Mouse (Mus musculus) fibroblast of lung, adult 2 months (primary cell): ENCODE data around the gene Comt.
A peak's percentile ranks its signal among the peaks of the same experiment; 100 is the strongest.

Experiments
- DNase-seq: peaks from one replicate; pipeline ENCODE4 v3.0.0-alpha.2; 2011; ENCODE audit warnings: low read depth

Gene Comt

GRCm38 (mm10) chr16:18426802-18427280 lies at the start of gene Comt:
Gene Comt (minus strand): TSS chr16:18426852.
- DNase-seq, result no peak

GRCm38 (mm10) chr16:18474021-18474420 lies 47.4 kb upstream of the Comt start:
- no peak for DNase-seq

DNA sequence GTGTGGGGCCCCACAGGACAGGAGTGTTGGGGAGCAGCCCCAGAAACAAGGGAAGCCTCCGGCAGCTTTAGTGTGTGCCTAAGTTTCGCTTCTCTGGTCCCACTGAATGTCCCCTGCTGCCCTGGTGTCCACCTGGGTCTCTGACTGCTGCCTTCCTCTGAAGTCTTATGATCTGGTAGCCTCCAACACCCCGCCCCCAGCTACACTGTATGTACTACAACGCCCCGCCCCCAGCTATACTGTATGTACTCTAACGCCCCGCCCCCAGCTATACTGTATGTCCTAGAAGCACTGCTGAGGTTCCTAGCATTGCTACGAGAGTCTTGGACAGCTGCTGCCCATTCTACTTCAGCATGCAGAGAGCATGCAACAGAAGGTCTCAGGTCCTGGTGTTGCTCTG lies 46.3 kb upstream of the Comt start:
- no peak for DNase-seq

GRCm38 (mm10) chr16:18472416-18472815 lies 45.8 kb upstream of the Comt start:
- no peak for DNase-seq

DNA sequence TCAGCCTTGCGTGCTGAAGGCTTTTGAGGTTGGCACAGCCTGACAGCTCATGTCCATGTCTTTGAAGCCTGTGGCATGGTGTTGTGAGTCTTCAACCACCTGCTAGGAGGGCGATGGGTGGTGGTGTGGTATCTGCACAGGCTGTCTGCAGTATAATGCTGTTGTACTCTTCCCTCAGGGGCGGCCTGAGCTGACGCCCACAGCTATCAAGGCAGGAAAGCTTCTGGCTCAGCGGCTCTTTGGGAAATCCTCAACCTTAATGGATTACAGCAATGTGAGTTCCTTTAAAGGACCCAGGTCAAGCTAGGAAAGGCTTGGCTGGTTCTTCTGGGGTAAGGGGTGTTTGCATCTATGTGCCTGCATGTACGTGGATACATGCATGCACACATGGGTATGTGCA lies 45.3 kb upstream of the Comt start:
- no peak for DNase-seq

DNA sequence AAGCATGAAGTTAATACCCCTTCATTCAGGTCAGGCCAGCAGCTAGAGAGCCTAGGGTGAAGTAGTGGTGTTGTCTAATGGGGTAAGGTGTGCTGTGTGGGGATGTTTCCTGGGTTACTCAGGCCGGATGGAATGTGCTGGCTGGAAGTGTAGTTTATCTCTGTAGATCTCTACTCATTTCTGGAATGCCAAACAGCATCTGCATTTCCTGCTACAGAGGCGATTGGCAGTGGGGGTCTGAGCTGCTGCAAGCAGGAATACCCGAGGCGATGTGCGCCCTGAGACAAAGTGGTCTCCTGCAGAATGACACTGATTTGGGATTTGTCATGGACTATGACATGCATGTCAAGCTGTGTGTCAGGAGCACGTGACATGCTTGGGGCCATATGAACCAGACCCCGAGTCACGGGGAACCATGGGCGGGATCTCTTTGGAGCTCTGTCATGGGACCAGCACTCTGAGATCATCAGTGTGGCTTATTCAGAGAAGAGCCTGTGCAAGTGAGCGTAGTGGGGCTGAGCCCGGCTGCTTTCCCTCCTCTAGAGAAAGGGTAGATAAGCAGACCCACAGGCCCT lies 44.8 kb upstream of the Comt start:
- DNase-seq, result no peak

- DNase-seq, result no peak
Observed at GRCm38 (mm10) chr16:18470829-18471228, 44.2 kb upstream of the Comt start.

DNA sequence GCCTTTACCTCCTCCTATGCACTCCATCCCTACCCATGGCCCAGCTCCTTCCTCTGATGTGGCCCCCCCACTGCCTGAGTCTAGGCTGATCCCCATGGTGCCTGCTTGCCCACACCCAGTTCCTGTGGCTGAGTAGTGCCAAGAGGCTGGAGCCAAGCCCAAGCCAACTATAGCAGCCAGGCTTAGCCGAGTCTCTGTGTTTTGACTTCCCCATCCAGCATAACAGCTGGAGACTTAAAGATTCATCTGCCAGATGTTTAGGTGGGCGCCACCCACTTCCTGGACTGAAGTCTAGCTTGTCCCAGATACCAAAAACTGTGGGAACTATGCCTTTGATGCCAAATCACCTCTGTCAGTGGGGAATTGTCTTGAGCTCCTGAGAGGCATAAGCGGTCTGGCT lies 37.6 kb upstream of the Comt start:
- DNase-seq, result peak; percentile 57

DNA sequence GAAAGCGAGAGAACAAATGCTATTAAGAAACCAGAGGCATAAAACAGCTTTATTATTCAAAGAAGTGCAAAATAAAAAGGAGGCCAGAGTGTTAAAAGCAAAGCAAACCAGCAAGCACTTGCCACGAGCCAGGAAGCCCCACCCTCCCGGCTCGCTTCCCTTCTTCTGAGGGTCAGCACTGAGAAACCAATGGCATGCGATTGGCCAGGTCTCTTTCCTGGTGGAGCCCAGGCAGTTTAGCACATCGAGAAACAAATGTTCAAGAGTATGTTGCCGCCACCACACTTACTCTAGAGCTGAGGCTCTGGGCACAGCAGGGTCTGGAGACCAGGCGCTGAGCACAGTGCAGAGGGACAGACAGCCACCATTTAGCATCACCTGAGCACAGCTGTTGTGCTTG lies 35.9 kb upstream of the Comt start:
- no peak for DNase-seq

GRCm38 (mm10) chr16:18462031-18462430 lies 35.4 kb upstream of the Comt start:
- DNase-seq, result no peak

GRCm38 (mm10) chr16:18460826-18461225 lies 34.2 kb upstream of the Comt start:
- no peak for DNase-seq

DNA sequence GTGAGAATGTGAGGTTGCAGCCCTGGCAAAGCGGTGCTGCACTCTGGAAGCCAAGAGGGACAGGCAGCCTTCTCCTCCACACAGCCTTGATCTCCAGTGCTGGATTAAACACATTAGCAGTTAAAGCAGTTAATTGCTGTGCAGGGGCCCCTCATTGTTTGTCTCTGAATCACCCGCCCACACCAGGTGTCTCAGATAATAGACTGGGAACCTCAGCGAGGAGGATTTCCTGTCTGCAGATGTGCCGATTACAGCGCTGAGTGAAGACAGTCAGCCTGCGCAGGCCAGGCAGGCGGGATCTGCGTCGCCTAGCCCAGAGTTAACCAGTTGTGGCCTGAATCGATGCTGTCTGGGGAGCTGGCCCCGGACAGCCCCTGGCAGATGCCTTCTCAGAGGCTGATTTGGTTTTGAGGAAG lies 33.3 kb upstream of the Comt start:
- DNase-seq, result no peak

GRCm38 (mm10) chr16:18459335-18459954 lies 32.8 kb upstream of the Comt start:
- peak; percentile 69 for DNase-seq

GRCm38 (mm10) chr16:18458661-18459060 lies 32.0 kb upstream of the Comt start:
- no peak for DNase-seq

DNA sequence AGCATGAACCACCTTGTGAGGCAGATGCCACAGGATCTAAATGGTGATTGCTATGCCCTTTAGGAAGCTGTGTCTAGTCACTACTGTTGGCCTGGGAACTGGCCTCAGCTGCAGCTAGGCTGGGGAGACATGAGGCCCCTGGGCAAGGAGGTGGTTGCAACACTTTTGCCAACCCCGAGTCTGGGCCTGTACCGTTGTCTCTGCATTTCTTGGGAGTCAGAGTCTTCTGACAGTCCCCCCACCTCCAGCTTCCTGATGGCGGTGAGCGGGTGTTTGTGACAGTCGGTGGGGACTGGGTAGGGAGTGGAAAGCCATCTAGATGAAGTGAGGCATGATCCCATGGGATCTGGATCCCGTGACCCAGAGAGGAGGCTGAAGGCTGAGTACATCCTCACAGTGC lies 28.8 kb upstream of the Comt start:
- no peak for DNase-seq

DNA sequence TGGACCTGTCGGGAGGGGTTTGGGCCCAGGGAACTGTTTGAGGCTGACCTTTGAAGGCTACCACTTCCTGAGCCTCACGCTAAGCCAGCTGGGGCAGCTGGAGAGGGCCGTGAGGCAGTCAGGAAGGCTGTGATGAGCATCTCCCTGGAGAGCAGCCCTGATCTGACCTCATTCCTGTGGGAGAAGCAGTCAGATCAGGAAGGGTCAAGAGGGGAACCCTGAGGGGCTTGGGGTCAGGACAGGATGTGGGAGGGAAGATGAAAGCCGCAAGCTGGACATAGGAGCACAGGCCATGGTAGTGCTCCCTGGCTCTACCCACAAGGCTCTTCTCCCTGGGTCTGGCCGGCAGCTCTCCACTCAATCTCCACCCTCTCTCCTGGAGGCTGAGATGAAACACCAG lies 27.2 kb upstream of the Comt start:
- no peak for DNase-seq

DNA sequence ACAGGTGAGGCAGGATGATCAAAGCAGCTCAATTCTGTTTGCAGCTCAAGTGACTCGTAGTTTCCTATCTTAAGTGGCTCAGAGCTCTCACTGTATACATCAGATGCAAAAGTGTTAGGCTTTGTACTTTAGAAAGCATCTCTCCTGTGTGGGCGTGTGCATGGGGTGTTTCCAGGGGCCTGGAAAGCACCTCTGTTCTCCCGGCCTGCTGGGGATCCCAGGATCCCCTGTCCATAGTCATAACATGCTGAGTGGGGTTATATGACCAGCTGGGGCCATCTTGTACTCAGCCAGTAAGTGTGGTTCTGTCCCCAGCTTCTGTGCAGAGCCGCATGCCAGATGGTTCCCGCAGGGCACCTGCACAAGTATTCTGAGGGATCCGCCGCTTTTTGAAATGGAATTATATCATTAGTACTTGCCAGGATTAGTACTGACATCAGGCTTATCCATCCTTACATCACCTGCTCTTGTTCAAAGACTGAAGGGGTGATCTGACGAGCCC lies 25.8 kb upstream of the Comt start:
- no peak for DNase-seq

DNA sequence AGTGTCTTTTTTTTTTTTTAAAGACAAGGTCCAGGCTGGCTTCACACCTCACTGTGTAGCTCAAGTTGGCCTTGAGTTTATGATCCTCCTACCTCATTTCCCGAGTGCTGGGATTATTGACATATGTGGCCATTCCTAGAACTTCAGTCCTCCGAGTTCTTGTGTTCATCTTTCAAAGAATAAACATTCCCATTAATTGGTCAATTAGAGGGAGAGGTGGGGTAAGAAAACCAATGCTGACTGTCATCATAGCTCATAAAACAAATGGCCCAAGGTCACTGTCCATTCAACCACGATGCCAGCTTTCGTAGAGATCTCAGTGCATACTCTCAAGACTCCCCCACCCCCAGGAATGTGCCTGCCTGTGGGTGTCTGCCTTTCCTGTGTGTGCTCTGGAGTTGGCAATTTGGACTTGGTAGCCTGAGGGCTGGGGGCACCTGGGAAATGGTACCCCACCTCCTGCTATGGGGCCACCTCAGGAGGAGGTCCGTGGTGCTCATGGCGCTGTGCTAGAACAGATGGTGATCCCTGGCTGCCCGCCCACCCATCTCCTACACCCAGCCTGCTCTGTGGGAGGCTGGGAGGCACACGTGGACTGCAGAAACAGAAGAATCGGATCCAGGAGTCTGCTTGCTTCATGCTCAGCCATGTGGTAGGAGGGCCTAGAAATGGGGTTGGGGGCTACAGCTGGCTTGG lies 25.0 kb upstream of the Comt start:
- DNase-seq, result no peak

GRCm38 (mm10) chr16:18449005-18449404 lies 22.4 kb upstream of the Comt start:
- no peak for DNase-seq

- no peak for DNase-seq
Observed at GRCm38 (mm10) chr16:18448104-18448503, 21.5 kb upstream of the Comt start.

DNA sequence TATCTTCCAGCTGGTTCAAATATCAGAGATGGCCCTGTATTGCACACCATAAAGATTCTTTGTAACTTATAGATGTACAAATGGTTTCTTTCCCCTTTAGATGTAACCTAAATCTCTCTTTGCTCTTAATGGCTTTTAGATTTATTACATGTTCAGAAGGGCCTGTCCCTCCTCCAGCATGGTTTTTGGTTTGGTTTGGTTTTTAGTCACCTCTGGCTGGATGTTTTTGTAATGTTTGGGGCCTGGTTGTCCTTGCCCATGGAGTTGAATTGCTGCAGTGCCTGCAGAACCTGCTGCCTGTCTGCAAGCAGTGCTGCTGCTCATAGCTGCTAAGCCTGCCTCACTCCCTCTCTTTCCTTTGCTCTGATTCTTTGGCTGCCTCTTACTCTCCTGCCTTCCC lies 20.6 kb upstream of the Comt start:
- no peak for DNase-seq

DNA sequence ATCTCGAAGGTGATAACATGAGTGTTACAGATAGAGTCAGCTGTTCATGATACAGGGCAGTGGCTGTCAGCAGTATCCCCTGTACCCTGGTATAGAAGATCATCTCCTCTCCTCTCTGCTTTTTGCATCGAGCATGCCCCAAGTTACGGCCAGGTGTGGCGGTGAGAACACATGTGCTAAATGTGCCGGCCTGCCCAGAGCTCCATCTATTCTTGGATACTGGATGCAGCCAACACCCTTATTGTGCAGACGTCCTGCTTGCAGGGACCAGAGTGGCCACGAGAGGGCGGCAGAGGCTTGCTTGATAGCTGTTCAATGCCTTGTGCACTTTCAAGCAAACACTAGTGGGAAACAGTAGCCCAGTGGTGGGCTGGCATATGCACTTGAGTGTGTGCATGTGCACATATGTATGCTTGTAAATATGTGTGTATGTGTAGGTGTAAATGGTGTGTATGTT lies 16.8 kb upstream of the Comt start:
- peak; percentile 67 for DNase-seq

GRCm38 (mm10) chr16:18436128-18436527 lies 9.5 kb upstream of the Comt start:
- DNase-seq, result no peak
